Mouse (Mus musculus) olfactory bulb, adult 2 months (tissue): ENCODE data around the gene Tnfrsf4.

ENCODE experiments used
- CTCF ChIP-seq: fragments of 200-500 bp; IDR thresholded peaks from 2 replicates; pipeline ENCODE4 v1.5.1; 2012; ENCODE audit warnings: low read depth, mild to moderate bottlenecking, low read length, moderate library complexity; ENCODE audit not compliant: insufficient read depth
- POLR2A ChIP-seq: fragments of 200-500 bp; IDR thresholded peaks from 2 replicates; pipeline ENCODE4 v1.6.1; 2012; ENCODE audit warnings: mild to moderate bottlenecking, low read depth, low read length, moderate library complexity; ENCODE audit not compliant: insufficient read depth

GRCm38 (mm10) chr4:156057702-156058101 lies 44.1 kb downstream of the Tnfrsf4 start:
- no peak for TF ChIP-seq CTCF
- TF ChIP-seq POLR2A, result no peak
